Mouse (Mus musculus) small intestine, adult 2 months (tissue): ENCODE results near the gene Negr1.

Experiments used
- CTCF ChIP-seq: fragments of 200-500 bp; IDR thresholded peaks from 2 replicates; pipeline ENCODE4 v1.5.1; 2012; ENCODE audit warnings: low read depth, mild to moderate bottlenecking, control low read depth, inconsistent platforms, low read length, moderate library complexity, mixed read lengths; ENCODE audit not compliant: insufficient replicate concordance, insufficient read length; ENCODE audit errors: extremely low read depth
- POLR2A ChIP-seq: fragments of 200-500 bp; IDR thresholded peaks from 2 replicates; pipeline ENCODE4 v1.6.1; 2012; ENCODE audit warnings: low read depth, mild to moderate bottlenecking, control low read depth, inconsistent platforms, low read length, moderate library complexity

DNA sequence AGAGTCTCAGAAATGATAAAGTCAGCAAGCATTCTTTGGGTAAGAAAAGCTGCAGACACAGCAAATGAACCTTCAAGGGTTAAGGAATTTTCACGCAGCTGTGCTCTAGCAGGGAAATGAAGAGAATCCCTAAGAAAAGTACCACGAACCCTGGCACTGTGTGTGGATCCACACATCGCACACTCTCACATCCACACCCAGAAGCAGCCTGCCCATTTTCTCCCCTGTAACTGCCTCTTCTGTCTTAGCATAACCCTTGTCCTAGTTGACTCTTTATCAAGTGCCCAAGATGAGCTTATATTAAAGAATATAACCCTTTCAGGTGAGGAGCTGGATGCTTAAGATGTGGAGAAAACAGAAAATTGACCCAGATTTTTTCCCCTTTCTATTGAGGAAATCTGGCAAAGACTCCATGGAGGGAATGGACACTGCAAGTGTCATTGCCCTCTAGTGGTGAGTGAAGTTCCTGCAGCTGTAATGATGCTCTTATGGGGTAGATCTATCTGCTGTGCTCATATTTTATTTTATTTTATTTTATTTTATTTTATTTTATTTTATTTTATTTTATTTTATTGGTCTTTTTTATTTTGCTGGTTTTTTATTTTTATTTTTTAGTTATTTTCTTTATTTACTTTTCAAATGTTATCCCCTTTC, 82.2 kb downstream of the Negr1 start:
- TF ChIP-seq CTCF (no peak), POLR2A (no peak)
